25 mouse cellular contexts compared by ENCODE assay signal in the genomic region with DNA sequence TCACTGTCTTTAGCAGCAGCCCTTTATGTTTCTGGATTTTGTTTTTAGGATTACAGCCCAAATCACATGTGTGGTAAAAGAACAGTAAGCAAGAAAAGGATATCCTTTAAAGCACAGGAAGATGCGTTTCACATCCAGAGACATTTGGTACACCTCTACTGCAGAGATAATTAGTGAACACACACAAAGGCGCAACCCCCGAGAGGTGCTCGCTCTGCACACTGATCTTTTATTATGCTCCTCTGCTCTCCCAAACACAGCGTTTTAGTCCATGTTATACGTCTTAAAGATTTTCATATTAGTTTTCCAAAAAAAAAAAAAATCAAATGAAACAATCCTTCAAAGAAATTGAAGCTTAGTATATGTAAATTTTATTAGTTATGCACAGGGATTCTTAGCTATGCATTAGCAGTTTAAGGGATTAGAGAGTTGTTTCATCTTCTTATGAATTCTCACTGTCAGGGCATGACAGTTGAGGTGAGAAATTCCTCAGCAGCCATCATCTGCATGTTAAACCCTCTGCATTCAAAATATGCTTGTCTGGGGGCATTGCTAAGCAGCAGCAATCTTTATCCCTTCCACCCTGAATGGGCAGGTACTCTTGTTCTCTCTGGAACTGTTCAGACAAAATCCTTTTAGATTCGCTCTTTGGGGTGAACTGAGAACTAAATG.
"Had no signal": no experiment of that assay in that cellular context is flagged by ENCODE, and none has a peak within 500 bp of the region (broad histone marks: within the 10 kb centered on the region; RNA-seq: fewer than 3 reads in every experiment).

No protein-coding gene starts in this region.

- H3K9ac ChIP-seq: heart, embryonic 13.5 days; heart, embryonic 15.5 days; hindbrain, embryonic 13.5 days; hindbrain, embryonic 15.5 days; kidney, embryonic 15.5 days; limb, embryonic 13.5 days; limb, embryonic 15.5 days had no signal

- H3K27me3 ChIP-seq: heart, embryonic 13.5 days; heart, embryonic 15.5 days; hindbrain, embryonic 13.5 days; hindbrain, embryonic 15.5 days; kidney, embryonic 15.5 days; limb, embryonic 13.5 days; limb, embryonic 15.5 days had no signal

- H3K4me3 ChIP-seq: gastrocnemius, adult 2 months; heart, embryonic 13.5 days; heart, embryonic 15.5 days; hindbrain, embryonic 13.5 days; hindbrain, embryonic 15.5 days; kidney, embryonic 15.5 days; limb, embryonic 13.5 days; limb, embryonic 15.5 days had no signal

- H3K36me3 ChIP-seq: heart, embryonic 13.5 days; heart, embryonic 15.5 days; hindbrain, embryonic 13.5 days; hindbrain, embryonic 15.5 days; kidney, embryonic 15.5 days; limb, embryonic 13.5 days; limb, embryonic 15.5 days had no signal

- H3K4me1 ChIP-seq: heart, embryonic 13.5 days; heart, embryonic 15.5 days; hindbrain, embryonic 13.5 days; hindbrain, embryonic 15.5 days; kidney, embryonic 15.5 days; limb, embryonic 13.5 days; limb, embryonic 15.5 days had no signal

- H3K27ac ChIP-seq: gastrocnemius, adult 2 months; heart, embryonic 13.5 days; heart, embryonic 15.5 days; hindbrain, embryonic 13.5 days; hindbrain, embryonic 15.5 days; hindbrain, postnatal 0 days; kidney, embryonic 15.5 days; kidney, postnatal 0 days; limb, embryonic 13.5 days; limb, embryonic 15.5 days had no signal

- ATAC-seq: hindbrain, postnatal 0 days; intestine, embryonic 16.5 days had no signal

- H3K4me2 ChIP-seq: heart, embryonic 11.5 days; heart, embryonic 13.5 days; heart, embryonic 15.5 days; hindbrain, embryonic 13.5 days; hindbrain, embryonic 15.5 days; kidney, embryonic 15.5 days; limb, embryonic 13.5 days; limb, embryonic 15.5 days had no signal

- DNase-seq: gastrocnemius, adult 2 months; gastrocnemius, postnatal 10 days; gastrocnemius, postnatal 25 days; heart, adult 18-20 months; heart, postnatal 14 days; heart, postnatal 36 days; kidney, adult 11 months; kidney, adult 2 months; kidney, adult 9 months; kidney, postnatal 14 days; kidney, postnatal 36 days; layer of hippocampus, adult 9-11 months; layer of hippocampus, postnatal 36 days; left cerebral cortex, postnatal 4 days had no signal

- H3K9me3 ChIP-seq: heart, embryonic 13.5 days; heart, embryonic 15.5 days; hindbrain, embryonic 13.5 days; hindbrain, embryonic 15.5 days; kidney, embryonic 15.5 days; limb, embryonic 13.5 days; limb, embryonic 15.5 days had no signal
